Mouse (Mus musculus): Measurements from ENCODE around the gene Spns3.
"Not testable (repeated sequence)": the region's sequence is repeated elsewhere in the genome, so short reads cannot be mapped to it uniquely, and the experiment has no call there.

Gene Spns3

DNA sequence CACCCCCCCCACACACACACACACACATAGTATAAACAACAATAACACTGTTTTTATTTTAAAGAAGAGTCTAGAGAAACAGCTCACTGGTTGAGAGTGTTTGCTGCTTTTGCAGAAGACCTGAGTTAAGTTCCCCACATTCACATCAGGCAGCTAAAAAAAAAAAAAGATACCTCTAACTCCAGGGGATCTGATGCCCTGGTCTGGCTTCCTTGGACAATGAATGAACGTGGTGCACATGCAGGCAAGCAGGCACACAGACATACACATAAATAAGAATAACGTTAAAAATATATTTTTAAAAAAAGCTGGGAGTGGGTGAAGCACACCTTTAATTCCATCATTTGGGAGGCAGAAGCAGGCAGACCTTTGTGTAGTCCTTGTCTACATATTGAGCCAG, 6.6 kb upstream of the Spns3 start:
- DNase-seq = no peak

- DNase-seq = no peak
These were observed 6.2 kb upstream of the Spns3 start for GRCm38 (mm10) chr11:72556470-72556869.

DNA sequence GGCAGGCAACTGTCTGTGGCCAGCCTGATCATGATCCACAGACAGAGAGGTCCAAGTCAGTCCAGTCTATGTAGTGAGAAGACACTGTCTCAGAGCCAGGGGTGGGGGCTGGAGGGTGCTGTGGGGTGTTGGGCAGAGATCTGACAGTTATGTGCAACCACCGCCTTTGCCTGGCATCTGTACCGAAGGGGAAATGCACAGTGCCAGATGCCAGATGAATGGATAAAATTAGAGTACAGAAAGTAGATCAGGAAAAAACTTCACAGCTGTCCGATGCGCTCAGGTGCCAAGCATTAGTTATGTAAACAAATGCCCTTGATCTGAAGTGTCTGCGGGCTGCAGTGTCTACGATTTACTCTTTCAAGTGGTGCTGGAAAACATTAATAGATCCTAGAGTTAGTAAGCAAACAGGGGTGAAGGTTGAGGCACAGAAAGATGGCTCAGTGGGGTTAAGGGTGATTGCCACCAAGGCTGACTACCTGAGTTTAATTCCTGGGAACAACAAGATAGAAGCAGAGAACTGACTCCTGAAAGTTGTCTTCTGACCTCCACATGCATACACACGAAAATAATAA, 1.3 kb upstream of the Spns3 start:
- peak; percentile 31 to 64 for DNase-seq

- no peak for DNase-seq
These were observed 3.1 kb downstream of the Spns3 start for GRCm38 (mm10) chr11:72547181-72547580.

DNA sequence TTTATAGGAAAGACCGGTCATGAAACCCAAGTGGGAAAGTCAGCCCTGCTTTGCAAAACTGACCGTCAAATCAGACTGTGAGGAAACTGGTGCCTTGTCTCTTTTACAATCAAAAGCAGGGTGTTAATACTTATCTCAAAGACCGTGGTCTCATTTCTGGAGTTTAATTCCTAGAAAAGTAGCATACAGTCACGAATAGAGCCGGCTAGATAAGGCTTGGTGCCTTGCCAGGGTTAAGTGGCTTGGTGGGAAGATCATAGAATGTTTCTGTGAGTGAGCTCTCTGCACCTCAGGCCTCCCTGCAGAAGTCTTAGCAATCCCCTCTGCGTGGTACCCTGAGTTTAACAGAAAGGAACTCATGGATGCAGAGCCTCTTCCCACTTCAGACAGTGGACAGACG, 5.6 kb downstream of the Spns3 start:
- DNase-seq = no peak

DNA sequence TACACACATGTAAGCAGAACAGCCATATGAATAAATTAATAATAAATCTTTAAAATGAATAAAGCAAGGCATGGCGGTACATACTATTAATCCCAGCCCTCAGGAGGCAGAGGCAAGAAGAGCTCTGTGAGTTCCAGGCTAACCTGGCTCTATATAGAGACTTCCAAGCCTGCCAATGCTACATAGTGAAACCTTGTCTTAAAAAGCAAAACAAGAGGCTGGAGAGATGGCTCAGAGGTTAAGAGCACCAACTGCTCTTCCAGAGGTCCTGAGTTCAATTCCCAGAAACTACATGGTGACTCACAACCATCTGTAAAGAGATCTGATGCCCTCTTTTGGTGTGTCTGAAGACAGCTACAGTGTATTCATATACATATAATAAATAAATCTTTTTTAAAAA, 6.6 kb downstream of the Spns3 start:
- not testable (repeated sequence) for DNase-seq

DNA sequence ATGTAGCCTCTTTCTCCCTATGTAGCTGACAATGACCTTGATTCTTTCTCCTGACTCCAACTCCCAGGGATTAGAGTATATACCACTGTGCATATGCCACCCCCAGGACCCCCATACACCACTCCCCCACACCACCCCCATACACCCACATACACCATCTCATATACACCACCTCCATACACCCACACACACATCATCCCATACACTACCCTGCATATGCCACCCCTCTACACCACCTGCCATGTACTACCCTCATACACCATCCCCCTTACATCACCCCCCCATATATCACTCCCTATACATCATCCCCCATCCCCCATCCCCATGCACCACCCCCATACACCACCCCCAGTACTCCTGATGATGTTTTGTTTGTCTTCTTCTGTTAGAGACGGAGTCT, 7.7 kb downstream of the Spns3 start:
- DNase-seq = no peak

GRCm38 (mm10) chr11:72541928-72542327, 8.4 kb downstream of the Spns3 start:
- no peak for DNase-seq

- peak; percentile 43 to 57 for DNase-seq
These were observed 9.9 kb downstream of the Spns3 start for GRCm38 (mm10) chr11:72540437-72540836.

DNA sequence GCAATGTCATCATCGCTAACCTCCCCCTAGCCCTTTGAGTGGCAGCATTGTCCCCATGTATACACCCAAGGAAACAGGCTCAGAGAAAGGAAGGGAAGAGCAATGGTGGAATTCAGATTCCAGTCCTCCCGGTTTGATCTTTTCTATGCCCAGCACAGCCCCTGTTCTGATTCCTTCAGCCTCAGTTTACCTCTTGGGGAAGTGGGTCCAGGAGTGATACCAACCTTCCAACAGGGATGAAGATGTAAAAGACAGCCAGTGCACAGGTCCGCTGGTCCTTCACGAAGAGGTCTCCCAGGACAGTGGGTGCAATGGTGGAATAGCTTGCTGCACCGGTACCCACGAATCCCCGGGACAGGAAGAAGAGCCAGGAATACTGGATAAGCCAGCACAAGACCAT, 11.5 kb downstream of the Spns3 start:
- DNase-seq = no peak

GRCm38 (mm10) chr11:72538037-72538755, 12.1 kb downstream of the Spns3 start:
- DNase-seq = peak; percentile 47 to 64

- DNase-seq = no peak
These were observed 12.8 kb downstream of the Spns3 start for GRCm38 (mm10) chr11:72537503-72537902.

- DNase-seq = peak in 1 of 2 experiments; percentile 56
These were observed 14.8 kb downstream of the Spns3 start for GRCm38 (mm10) chr11:72535519-72535918.

- no peak for DNase-seq
These were observed 17.4 kb downstream of the Spns3 start for GRCm38 (mm10) chr11:72532890-72533289.

GRCm38 (mm10) chr11:72531632-72532031, 18.7 kb downstream of the Spns3 start:
- peak; percentile 48 to 61 for DNase-seq

- no peak for DNase-seq
These were observed 19.2 kb downstream of the Spns3 start for GRCm38 (mm10) chr11:72531144-72531543.

GRCm38 (mm10) chr11:72526190-72526589, 24.1 kb downstream of the Spns3 start:
- no peak for DNase-seq

- no peak for DNase-seq
These were observed 26.6 kb downstream of the Spns3 start for GRCm38 (mm10) chr11:72523711-72524110.

GRCm38 (mm10) chr11:72522616-72523041, 27.7 kb downstream of the Spns3 start:
- peak; percentile 71 to 76 for DNase-seq

DNA sequence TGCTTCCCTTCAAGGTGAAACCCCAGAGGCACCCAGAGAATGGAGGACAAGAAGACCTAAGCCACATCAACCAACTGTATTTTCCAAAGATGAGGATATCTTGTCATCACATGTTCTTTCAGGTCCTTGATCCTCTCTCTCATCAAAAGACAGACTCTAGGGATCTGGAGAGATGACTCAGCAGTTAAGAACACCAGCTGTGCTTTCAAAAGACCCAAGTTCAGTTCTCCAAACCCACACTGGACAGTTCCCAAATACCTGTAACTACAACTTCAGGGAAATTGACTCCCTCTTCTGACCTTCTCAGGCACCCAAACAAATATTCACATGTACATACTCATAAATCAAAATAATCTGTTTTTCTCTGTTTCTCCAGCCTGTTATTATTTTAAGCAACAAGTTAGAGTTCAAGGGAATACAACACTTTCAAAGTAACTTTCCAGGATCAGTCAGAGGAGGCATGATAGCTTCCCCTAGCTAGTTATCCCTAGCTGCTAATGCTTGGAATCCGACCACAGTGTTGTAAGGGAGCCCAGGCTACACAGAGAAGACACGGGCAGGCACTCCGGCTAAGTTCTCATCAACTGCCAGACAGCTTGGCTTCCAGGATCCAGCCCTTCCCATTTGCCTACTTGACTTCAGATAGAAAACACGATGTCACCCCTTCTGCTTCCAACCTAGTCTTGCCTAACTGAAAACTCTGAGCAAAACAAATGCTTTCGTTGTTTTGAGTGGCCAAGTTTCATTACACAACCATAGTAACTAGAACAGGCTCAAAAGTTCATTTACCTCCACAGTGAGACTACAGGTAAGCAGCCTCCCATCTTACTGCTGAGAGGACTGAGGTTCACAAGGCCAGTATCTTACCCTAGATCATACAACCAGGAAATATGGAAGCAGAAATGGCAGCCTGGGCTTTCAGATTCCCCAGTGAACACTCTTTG, 28.4 kb downstream of the Spns3 start:
- DNase-seq = peak in 1 of 2 experiments; percentile 16

DNA sequence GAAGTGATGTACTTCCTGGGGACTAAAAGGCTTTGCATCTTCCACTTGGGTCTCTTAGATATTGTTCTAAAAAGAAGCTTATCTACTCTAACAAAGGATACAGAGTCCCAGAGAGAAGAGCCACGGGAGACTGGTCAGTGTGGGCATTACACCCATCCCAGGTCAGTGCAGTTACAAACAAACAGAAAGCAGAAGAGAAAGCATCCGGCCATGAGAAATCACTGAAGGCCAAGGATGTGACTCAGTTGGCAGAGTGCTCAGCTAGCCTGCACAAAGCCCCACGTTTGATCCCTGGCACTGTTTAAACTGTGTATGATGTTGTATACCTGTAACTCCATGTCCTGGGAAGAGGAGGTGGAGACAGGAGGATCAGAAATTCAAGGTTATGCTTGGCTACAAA, 30.4 kb downstream of the Spns3 start:
- DNase-seq = no peak

DNA sequence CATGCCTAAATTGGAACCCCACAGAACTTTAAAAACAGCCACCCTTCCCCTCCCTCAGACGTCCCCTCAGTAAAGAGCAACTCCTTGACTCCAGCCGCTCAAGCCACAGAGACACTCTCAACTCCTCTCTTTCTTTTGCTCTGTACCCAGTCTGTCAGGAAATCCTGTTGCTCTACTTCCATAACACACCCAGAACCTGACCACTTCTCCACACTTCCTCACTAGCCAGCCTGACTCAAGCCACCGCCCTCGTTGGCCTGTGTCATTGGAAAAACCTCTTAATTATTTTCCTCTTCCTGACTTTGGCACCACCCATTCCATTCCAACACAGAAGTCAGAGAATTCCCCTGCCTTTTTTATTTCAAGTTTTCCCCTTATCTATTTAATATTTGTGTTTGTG, 31.1 kb downstream of the Spns3 start:
- peak in 1 of 2 experiments; percentile 22 for DNase-seq

GRCm38 (mm10) chr11:72518449-72518848, 31.9 kb downstream of the Spns3 start:
- no peak for DNase-seq

All from kidney, postnatal 36 days (tissue).